Comparison of ENCODE assay signal across 9 mouse cellular contexts in the genomic region with DNA sequence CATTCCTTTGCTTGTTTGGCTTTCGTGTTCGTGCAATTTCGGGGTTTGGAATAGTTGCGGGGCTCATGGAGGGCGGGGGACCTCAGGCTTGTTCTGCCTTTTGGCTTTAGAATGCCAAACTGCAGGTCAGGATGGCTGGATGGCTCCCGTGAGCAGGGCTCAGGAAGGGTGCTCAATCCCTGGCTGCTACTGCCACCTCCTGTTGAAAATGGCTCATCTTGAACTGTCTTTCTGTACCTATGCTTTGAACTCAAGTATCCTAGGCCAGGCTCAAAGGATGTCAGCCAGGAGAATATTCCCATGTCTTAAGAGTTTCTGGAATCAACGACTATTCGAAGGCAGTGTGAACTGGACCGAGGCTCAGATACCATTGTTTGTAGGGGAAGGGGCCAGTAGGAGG.
A peak's percentile ranks its signal among the peaks of the same experiment; 100 is the strongest.
DNase-seq lines count a peak whose midpoint lies in the region; ATAC-seq and TF ChIP-seq lines count a peak whose summit lies in the region.
"Had no signal": no experiment of that assay in that cellular context is flagged by ENCODE, and none has a peak within 500 bp of the region (broad histone marks: within the 10 kb centered on the region; RNA-seq: fewer than 3 reads in every experiment).

No protein-coding gene starts in this region.

- no peaks in the 10 kb centered on the region for H3K36me3 ChIP-seq in hindbrain, embryonic 15.5 days
- no peaks in the 10 kb centered on the region for H3K36me3 ChIP-seq in hindbrain, embryonic 16.5 days (ENCODE audit: control insufficient read depth, insufficient read depth, low read length)
- H3K36me3 ChIP-seq in intestine, embryonic 14.5 days (ENCODE audit: control insufficient read depth, insufficient read depth, low read length): no peaks in the 10 kb centered on the region
- H3K36me3 ChIP-seq in lung, embryonic 15.5 days: no peaks in the 10 kb centered on the region
- H3K36me3 ChIP-seq in thymus, adult 2 months (ENCODE audit: control insufficient read depth, insufficient read depth, low read length): no peaks in the 10 kb centered on the region
- H3K36me3 ChIP-seq: limb, embryonic 15.5 days had no signal

- no peak overlapping the region for H3K27ac ChIP-seq in hindbrain, embryonic 15.5 days (replicated peaks)
- no peak overlapping the region for H3K27ac ChIP-seq in hindbrain, embryonic 16.5 days (ENCODE audit: low read depth, low read length)
- no peak overlapping the region for H3K27ac ChIP-seq in intestine, embryonic 14.5 days (ENCODE audit: low read depth)
- H3K27ac ChIP-seq in lung, embryonic 15.5 days: no peak overlapping the region
- H3K27ac ChIP-seq in thymus, adult 2 months (ENCODE audit: control insufficient read depth, insufficient read depth, low read length): no peak overlapping the region
- H3K27ac ChIP-seq: limb, embryonic 15.5 days had no signal

- ATAC-seq in hindbrain, embryonic 15.5 days (ENCODE audit: low FRiP score, low read depth): peak; percentile 60; the same call in 1 of the 2 replicates
- ATAC-seq in hindbrain, embryonic 16.5 days: no peak
- no peak; the same call in 1 of the 2 replicates for ATAC-seq in intestine, embryonic 14.5 days (replicated peaks; ENCODE audit: low FRiP score, low TSS enrichment, low read depth)
- ATAC-seq in lung, embryonic 15.5 days (ENCODE audit: borderline replicate concordance, extremely low read depth, low FRiP score, low TSS enrichment): peak; percentile 72

- peak; percentile 9 to 41 for DNase-seq in adrenal gland, postnatal 36 days
- peak; percentile 57 for DNase-seq in intestine, embryonic 14.5 days (ENCODE audit: low spot score)
- peak; percentile 68 for DNase-seq in yolk sac, embryonic 10.5 days (ENCODE audit: low spot score)
- DNase-seq in thymus, adult 2 months: no peak
- DNase-seq in thymus, postnatal 0 days (ENCODE audit: low spot score): no peak

- TF ChIP-seq POLR2A in thymus, adult 2 months (IDR thresholded peaks at IDR 0.05; ENCODE audit: control insufficient read depth, extremely low read depth, insufficient read depth, low read length, poor library complexity): no peak

- WGBS in hindbrain, embryonic 15.5 days: 70% methylated on average over 9 of the region's 9 CpGs
- WGBS in hindbrain, embryonic 16.5 days: 73% methylated on average over 9 of the region's 9 CpGs
- 68% methylated on average over 9 of the region's 9 CpGs for WGBS in intestine, embryonic 14.5 days
- 52% methylated on average over 9 of the region's 9 CpGs for WGBS in lung, embryonic 15.5 days
- 78% methylated on average over 9 of the region's 9 CpGs for WGBS in thymus, adult 2 months

- no peak overlapping the region for H3K4me3 ChIP-seq in hindbrain, embryonic 15.5 days
- H3K4me3 ChIP-seq in hindbrain, embryonic 16.5 days (ENCODE audit: low read length): no peak overlapping the region
- H3K4me3 ChIP-seq in intestine, embryonic 14.5 days (ENCODE audit: low read depth, low read length): no peak overlapping the region
- H3K4me3 ChIP-seq in lung, embryonic 15.5 days: no peak overlapping the region
- no peak overlapping the region for H3K4me3 ChIP-seq in thymus, adult 2 months (ENCODE audit: control insufficient read depth, insufficient read depth, low read length)
- H3K4me3 ChIP-seq: limb, embryonic 15.5 days had no signal

- no peak for TF ChIP-seq CTCF in thymus, adult 2 months (IDR thresholded peaks at IDR 0.05; ENCODE audit: borderline replicate concordance, control insufficient read depth, extremely low read depth, insufficient read depth, low read length, poor library complexity)

- H3K4me1 ChIP-seq in hindbrain, embryonic 15.5 days (replicated peaks): no peaks in the 10 kb centered on the region; the same call in 1 of the 2 replicates
- no peaks in the 10 kb centered on the region for H3K4me1 ChIP-seq in hindbrain, embryonic 16.5 days (ENCODE audit: control insufficient read depth, insufficient read depth, low read depth, low read length)
- H3K4me1 ChIP-seq in intestine, embryonic 14.5 days (replicated peaks; ENCODE audit: control insufficient read depth, insufficient read depth, low read length): no peaks in the 10 kb centered on the region
- peaks cover under 1% of the 10 kb centered on the region; the same call in 1 of the 2 replicates for H3K4me1 ChIP-seq in lung, embryonic 15.5 days
- no peaks in the 10 kb centered on the region for H3K4me1 ChIP-seq in thymus, adult 2 months (replicated peaks; ENCODE audit: control insufficient read depth, insufficient read depth, low read length)
- H3K4me1 ChIP-seq: limb, embryonic 15.5 days had no signal

- no peak overlapping the region for H3K4me2 ChIP-seq in hindbrain, embryonic 15.5 days
- H3K4me2 ChIP-seq in hindbrain, embryonic 16.5 days (ENCODE audit: low read length): no peak overlapping the region
- no peak overlapping the region for H3K4me2 ChIP-seq in intestine, embryonic 14.5 days (ENCODE audit: low read length)
- H3K4me2 ChIP-seq in lung, embryonic 15.5 days: no peak overlapping the region
- H3K4me2 ChIP-seq: limb, embryonic 15.5 days had no signal

- no peaks in the 10 kb centered on the region for H3K27me3 ChIP-seq in hindbrain, embryonic 15.5 days
- no peaks in the 10 kb centered on the region for H3K27me3 ChIP-seq in hindbrain, embryonic 16.5 days (replicated peaks; ENCODE audit: control insufficient read depth, insufficient read depth, low read length)
- no peaks in the 10 kb centered on the region for H3K27me3 ChIP-seq in intestine, embryonic 14.5 days (replicated peaks; ENCODE audit: control insufficient read depth, insufficient read depth, low read length)
- H3K27me3 ChIP-seq in lung, embryonic 15.5 days: no peaks in the 10 kb centered on the region
- no peaks in the 10 kb centered on the region for H3K27me3 ChIP-seq in thymus, adult 2 months (ENCODE audit: control insufficient read depth, insufficient read depth, low read length)
- H3K27me3 ChIP-seq: limb, embryonic 15.5 days had no signal

- H3K9ac ChIP-seq in hindbrain, embryonic 15.5 days: no peak overlapping the region
- no peak overlapping the region for H3K9ac ChIP-seq in hindbrain, embryonic 16.5 days (ENCODE audit: low read depth, low read length)
- no peak overlapping the region for H3K9ac ChIP-seq in intestine, embryonic 14.5 days (ENCODE audit: low read length)
- H3K9ac ChIP-seq in lung, embryonic 15.5 days: no peak overlapping the region
- H3K9ac ChIP-seq: limb, embryonic 15.5 days had no signal

- no peaks in the 10 kb centered on the region for H3K9me3 ChIP-seq in hindbrain, embryonic 15.5 days
- no peaks in the 10 kb centered on the region for H3K9me3 ChIP-seq in hindbrain, embryonic 16.5 days (ENCODE audit: control insufficient read depth, low read length)
- H3K9me3 ChIP-seq in intestine, embryonic 14.5 days (ENCODE audit: control insufficient read depth, low read length): no peaks in the 10 kb centered on the region
- no peaks in the 10 kb centered on the region for H3K9me3 ChIP-seq in lung, embryonic 15.5 days
- H3K9me3 ChIP-seq: limb, embryonic 15.5 days had no signal

Comparison
In these comparisons a context has a peak if more than half of its experiments do, and no peak if none do; other contexts are left out.
1. ATAC-seq: peak in hindbrain, embryonic 15.5 days (single experiment) and lung, embryonic 15.5 days (single experiment); none in hindbrain, embryonic 16.5 days (single experiment) and intestine, embryonic 14.5 days (single experiment).
2. DNase-seq: peak in adrenal gland, postnatal 36 days (2 of 2), intestine, embryonic 14.5 days (single experiment) and yolk sac, embryonic 10.5 days (single experiment); none in thymus, adult 2 months (single experiment) and thymus, postnatal 0 days (single experiment).